Mouse (Mus musculus): ENCODE data around the gene Vegfd. TPM values are rescaled to one million over a fixed set of nuclear protein-coding genes. Genes with fewer than 3 reads are reported as not detected.

Vegfd gene
- polyA plus RNA-seq, 1 experiment from 2014 or later, result 40.1 TPM

DNA sequence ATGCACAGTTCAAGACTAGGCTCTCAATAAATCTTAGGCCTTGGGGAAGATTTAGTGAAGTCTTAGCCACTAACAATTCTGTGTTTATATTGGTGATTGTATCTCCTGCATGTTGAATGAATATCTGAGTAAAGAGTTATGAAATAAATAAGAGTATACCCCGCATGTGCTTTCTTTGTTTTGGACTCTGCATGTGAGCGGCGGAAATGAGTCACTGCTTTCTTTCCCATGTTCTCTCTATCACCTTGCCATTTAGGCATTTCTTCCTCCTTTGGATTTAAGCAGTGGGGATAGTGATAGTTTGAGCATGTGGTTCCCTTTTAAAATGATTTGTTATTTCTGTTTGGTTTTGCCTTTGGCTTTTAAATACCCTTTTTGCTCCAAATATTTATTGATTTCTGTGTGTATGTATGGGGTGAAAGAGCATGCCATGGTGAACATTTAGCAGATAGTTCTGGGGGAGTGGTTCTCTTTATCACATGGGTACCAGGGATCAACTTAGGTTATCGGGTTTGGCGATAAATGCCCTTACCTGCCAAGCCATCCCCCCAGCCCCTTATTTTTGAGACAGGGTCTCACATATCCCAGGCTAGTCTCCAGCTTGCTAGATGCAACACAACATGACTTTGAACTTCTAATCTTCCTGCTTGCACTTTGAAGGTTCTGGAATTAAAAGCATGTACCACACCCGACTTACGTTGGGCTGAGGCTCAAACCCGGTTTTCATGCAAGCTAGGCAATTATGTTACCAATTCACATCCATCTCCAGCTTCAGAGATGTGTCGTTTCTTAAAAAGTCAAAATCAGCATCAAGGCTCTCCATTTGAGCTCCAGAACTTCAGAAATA lies 73.9 kb downstream of the Vegfd start:
- Histone ChIP-seq H3K36me3 (ENCODE audit: insufficient read depth) (no peaks in the 10 kb centered on the region), H3K27me3 (ENCODE audit: insufficient read depth, low read length) (no peaks in the 10 kb centered on the region), H3K9me3 (ENCODE audit: low read depth, low read length) (no peaks in the 10 kb centered on the region), H3K4me1 (ENCODE audit: insufficient read depth) (no peaks in the 10 kb centered on the region), H3K27ac (ENCODE audit: low read depth) (no peak overlapping the region), H3K4me2 (no peak overlapping the region), H3K4me3 (ENCODE audit: low read depth, low read length) (no peak overlapping the region), H3K9ac (no peak overlapping the region)
- no peak for DNase-seq
- no peak for TF ChIP-seq CTCF (IDR thresholded peaks at IDR 0.05; ENCODE audit: low read depth)
- no peak for ATAC-seq (ENCODE audit: insufficient read depth)
- WGBS, result 81% methylated on average over 9 of the region's 9 CpGs

DNA sequence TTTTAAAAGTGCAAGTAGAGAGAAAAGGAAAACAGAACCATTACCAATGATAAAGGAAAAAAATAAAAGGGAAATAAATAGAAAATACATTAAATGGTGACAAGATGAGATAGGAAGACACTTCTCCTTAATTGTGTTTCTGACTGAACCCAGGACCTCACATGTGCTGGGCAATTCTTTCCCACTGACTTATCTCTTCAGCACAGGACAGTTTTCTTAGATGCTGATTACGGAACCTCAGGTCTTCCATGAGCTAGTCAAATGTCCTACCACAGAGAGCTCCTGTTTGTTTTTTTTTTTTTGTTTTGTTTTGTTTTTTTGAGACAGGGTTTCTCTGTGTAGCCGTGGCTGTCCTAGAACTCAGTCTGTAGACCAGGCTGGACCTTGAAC lies 74.5 kb downstream of the Vegfd start:
- H3K36me3 ChIP-seq (ENCODE audit: insufficient read depth), result no peaks in the 10 kb centered on the region
- H3K27ac ChIP-seq (ENCODE audit: low read depth), result no peak overlapping the region
- H3K9ac ChIP-seq, result no peak overlapping the region
- no peak overlapping the region for H3K4me3 ChIP-seq (ENCODE audit: low read depth, low read length)
- H3K4me1 ChIP-seq (ENCODE audit: insufficient read depth), result no peaks in the 10 kb centered on the region
- no peak for TF ChIP-seq CTCF (IDR thresholded peaks at IDR 0.05; ENCODE audit: low read depth)
- DNase-seq, result no peak
- no peak for ATAC-seq (ENCODE audit: insufficient read depth)
- 68% methylated on average over 2 of the region's 2 CpGs for WGBS
- H3K4me2 ChIP-seq, result no peak overlapping the region
- no peaks in the 10 kb centered on the region for H3K27me3 ChIP-seq (ENCODE audit: insufficient read depth, low read length)
- H3K9me3 ChIP-seq (ENCODE audit: low read depth, low read length), result no peaks in the 10 kb centered on the region

- no peak overlapping the region for H3K9ac ChIP-seq
- ATAC-seq (ENCODE audit: insufficient read depth), result peak; percentile 70; the same call in 1 of the 2 replicates
Measured at GRCm38 (mm10) chrX:164449201-164449600, 76.0 kb downstream of the Vegfd start.

More at GRCm38 (mm10) chrX:164449201-164449600, 76.0 kb downstream of the Vegfd start:
- no peaks in the 10 kb centered on the region for H3K36me3 ChIP-seq (ENCODE audit: insufficient read depth)
- no peak overlapping the region for H3K4me2 ChIP-seq
- no peaks in the 10 kb centered on the region for H3K4me1 ChIP-seq (ENCODE audit: insufficient read depth)
- DNase-seq, result peak; percentile 88
- H3K4me3 ChIP-seq (ENCODE audit: low read depth, low read length), result no peak overlapping the region
- no peaks in the 10 kb centered on the region for H3K9me3 ChIP-seq (ENCODE audit: low read depth, low read length)
- H3K27ac ChIP-seq (ENCODE audit: low read depth), result no peak overlapping the region
- H3K27me3 ChIP-seq (ENCODE audit: insufficient read depth, low read length), result no peaks in the 10 kb centered on the region
- 19% methylated on average over 3 of the region's 3 CpGs for WGBS
- TF ChIP-seq CTCF (IDR thresholded peaks at IDR 0.05; ENCODE audit: low read depth), result peak; percentile 46

Other genes starting within 250 kb of the Vegfd start
- gene Ace2, start 234.0 kb upstream of the Vegfd start, polyA plus RNA-seq (2014; fragmentation: Nextera tagmentation; extraction: Ambion mirVana), result 0.68 and 1.0 TPM in 2 replicates
- 0.66 and 1.1 TPM in 2 replicates for gene Bmx, start 115.2 kb upstream of the Vegfd start, polyA plus RNA-seq (2014; fragmentation: Nextera tagmentation; extraction: Ambion mirVana)
- gene Pir, start 104.0 kb upstream of the Vegfd start, polyA plus RNA-seq (2014; fragmentation: Nextera tagmentation; extraction: Ambion mirVana), result 15.1 and 15.9 TPM in 2 replicates
- 21.3 and 23.3 TPM in 2 replicates for gene Piga, start 46.4 kb downstream of the Vegfd start, polyA plus RNA-seq (2014; fragmentation: Nextera tagmentation; extraction: Ambion mirVana)
- not detected in 2 replicates for gene Asb11, start 63.6 kb downstream of the Vegfd start, polyA plus RNA-seq (2014; fragmentation: Nextera tagmentation; extraction: Ambion mirVana)
- not detected in 2 replicates for gene Asb9, start 132.9 kb downstream of the Vegfd start, polyA plus RNA-seq (2014; fragmentation: Nextera tagmentation; extraction: Ambion mirVana)